Mouse (Mus musculus) embryonic facial prominence, embryonic 10.5 days (tissue): Measurements from ENCODE around the gene Nosip. TPM values are rescaled to one million over a fixed set of nuclear protein-coding genes. Genes with fewer than 3 reads are reported as not detected.

Experiments
- DNase-seq: peaks from one replicate; pipeline ENCODE4 v3.0.0-alpha.2; 2017; ENCODE audit warnings: low spot score
- H3K27ac ChIP-seq: fragments of 300-500 bp; sonication (generic); replicated peaks from 2 replicates; pipeline ENCODE4 v1.5.1; 2016; ENCODE audit warnings: mild to moderate bottlenecking
- H3K27me3 ChIP-seq: fragments of 300-500 bp; sonication (generic); replicated peaks from 2 replicates; pipeline ENCODE4 v1.6.1; 2016; ENCODE audit warnings: low read depth, mild to moderate bottlenecking; ENCODE audit not compliant: poor library complexity, severe bottlenecking
- H3K36me3 ChIP-seq: fragments of 300-500 bp; sonication (generic); replicated peaks from 2 replicates; pipeline ENCODE4 v1.6.1; 2016; ENCODE audit warnings: mild to moderate bottlenecking, moderate library complexity
- H3K4me1 ChIP-seq: fragments of 300-500 bp; sonication (generic); 2 replicates; pipeline ENCODE4 v1.6.1; 2016
- H3K4me3 ChIP-seq: fragments of 300-500 bp; sonication (generic); 2 replicates; pipeline ENCODE4 v1.5.1; 2016; ENCODE audit warnings: mild to moderate bottlenecking, moderate library complexity
- H3K9me3 ChIP-seq: fragments of 300-500 bp; sonication (generic); 2 replicates; pipeline ENCODE4 v1.6.1; 2016; ENCODE audit warnings: mild to moderate bottlenecking
- WGBS: fragments of 180-500 bp; shearing (Covaris S2); methylation state at CpG from one replicate; pipeline ENCODE4 v1.1.7; 2016; 5-methylcytosine and 5-hydroxymethylcytosine counted together
- polyA plus RNA-seq: library from polyadenylated mRNA; unstranded; fragments of >200 nt; fragmentation: Nextera tagmentation; extraction: Ambion mirVana; gene quantifications from 2 replicates; pipeline ENCODE4 v1.2.1, GENCODE M21; 2016

Gene Nosip
- polyA plus RNA-seq, 1 experiment from 2014 or later, result 70.8 TPM

DNA sequence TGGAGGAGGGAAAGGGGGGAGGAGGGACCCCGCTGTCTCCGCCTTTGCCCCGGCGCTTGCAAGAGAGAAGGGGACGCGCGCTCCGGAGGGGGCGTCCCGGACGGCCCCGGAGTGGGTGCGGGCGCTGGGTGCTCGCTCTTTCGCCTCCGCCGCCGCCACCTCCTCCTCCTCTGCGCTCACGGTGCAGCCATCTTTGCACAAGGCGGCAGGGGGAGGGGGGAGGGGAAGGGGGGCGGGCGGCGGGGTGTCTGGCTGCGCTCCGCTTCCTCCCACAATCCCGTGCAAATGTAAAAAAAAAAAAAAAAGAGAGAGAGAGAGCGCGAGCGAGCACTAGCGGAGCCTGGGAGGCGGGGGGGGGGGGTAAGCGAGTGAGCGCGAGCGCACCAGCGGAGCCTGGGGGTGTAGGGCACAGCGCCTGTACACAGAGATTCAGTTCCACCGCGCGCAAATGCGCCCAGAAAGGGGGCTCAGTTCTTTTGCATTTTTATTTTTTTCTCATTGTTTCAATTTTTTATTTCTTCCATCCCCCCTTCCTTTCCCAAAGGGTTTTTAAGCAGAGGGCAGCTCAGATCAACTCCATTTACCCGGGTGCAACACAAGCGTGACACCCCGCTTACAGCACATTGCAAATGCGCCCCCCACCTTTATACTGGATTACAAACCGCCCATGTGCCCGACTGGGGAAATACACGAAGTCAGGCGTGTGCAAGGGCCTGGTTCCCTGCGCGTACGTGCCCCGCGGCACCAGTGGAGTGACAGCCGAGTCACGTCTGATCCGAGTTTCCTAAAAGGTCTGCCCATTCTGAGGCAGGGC is 8.9 kb upstream of the Nosip start:
- WGBS, result under 1% methylated on average over 55 of the region's 59 CpGs
- no peaks in the 10 kb centered on the region for H3K27me3 ChIP-seq
- peaks cover 46% of the 10 kb centered on the region for H3K4me1 ChIP-seq
- no peaks in the 10 kb centered on the region for H3K9me3 ChIP-seq
- peaks cover 31% of the 10 kb centered on the region for H3K36me3 ChIP-seq
- H3K4me3 ChIP-seq, result peak overlapping the region; percentile 97
- DNase-seq, result peak; percentile 90
- H3K27ac ChIP-seq, result peak overlapping the region; percentile 99

- peaks cover 50% of the 10 kb centered on the region for H3K4me1 ChIP-seq
- H3K36me3 ChIP-seq, result peaks cover 24% of the 10 kb centered on the region
- under 1% methylated on average over 33 of the region's 33 CpGs for WGBS
Measured at GRCm38 (mm10) chr7:45053931-45054510, 8.2 kb upstream of the Nosip start.

GRCm38 (mm10) chr7:45056329-45056971 is 5.8 kb upstream of the Nosip start:
- Histone ChIP-seq H3K36me3 (no peaks in the 10 kb centered on the region), H3K4me1 (peaks cover 51% of the 10 kb centered on the region), H3K27me3 (no peaks in the 10 kb centered on the region), H3K9me3 (no peaks in the 10 kb centered on the region), H3K4me3 (0 out of 2 replicates have a peak overlapping the region, but pooled peaks have one; percentile 11), H3K27ac (peak overlapping the region; percentile 48)
- no peak for DNase-seq
- 64% methylated on average over 14 of the region's 14 CpGs for WGBS

More at GRCm38 (mm10) chr7:45053931-45054510, 8.2 kb upstream of the Nosip start:
- Histone ChIP-seq H3K27ac (peak overlapping the region; percentile 99), H3K9me3 (no peaks in the 10 kb centered on the region), H3K27me3 (no peaks in the 10 kb centered on the region), H3K4me3 (peak overlapping the region; percentile 97)
- DNase-seq, result peak; percentile 97

GRCm38 (mm10) chr7:45056972-45057348 is 5.3 kb upstream of the Nosip start:
- Histone ChIP-seq H3K27ac (peak overlapping the region; percentile 48), H3K36me3 (no peaks in the 10 kb centered on the region), H3K9me3 (no peaks in the 10 kb centered on the region), H3K27me3 (no peaks in the 10 kb centered on the region), H3K4me3 (no peak overlapping the region), H3K4me1 (peaks cover 51% of the 10 kb centered on the region)
- DNase-seq, result no peak

DNA sequence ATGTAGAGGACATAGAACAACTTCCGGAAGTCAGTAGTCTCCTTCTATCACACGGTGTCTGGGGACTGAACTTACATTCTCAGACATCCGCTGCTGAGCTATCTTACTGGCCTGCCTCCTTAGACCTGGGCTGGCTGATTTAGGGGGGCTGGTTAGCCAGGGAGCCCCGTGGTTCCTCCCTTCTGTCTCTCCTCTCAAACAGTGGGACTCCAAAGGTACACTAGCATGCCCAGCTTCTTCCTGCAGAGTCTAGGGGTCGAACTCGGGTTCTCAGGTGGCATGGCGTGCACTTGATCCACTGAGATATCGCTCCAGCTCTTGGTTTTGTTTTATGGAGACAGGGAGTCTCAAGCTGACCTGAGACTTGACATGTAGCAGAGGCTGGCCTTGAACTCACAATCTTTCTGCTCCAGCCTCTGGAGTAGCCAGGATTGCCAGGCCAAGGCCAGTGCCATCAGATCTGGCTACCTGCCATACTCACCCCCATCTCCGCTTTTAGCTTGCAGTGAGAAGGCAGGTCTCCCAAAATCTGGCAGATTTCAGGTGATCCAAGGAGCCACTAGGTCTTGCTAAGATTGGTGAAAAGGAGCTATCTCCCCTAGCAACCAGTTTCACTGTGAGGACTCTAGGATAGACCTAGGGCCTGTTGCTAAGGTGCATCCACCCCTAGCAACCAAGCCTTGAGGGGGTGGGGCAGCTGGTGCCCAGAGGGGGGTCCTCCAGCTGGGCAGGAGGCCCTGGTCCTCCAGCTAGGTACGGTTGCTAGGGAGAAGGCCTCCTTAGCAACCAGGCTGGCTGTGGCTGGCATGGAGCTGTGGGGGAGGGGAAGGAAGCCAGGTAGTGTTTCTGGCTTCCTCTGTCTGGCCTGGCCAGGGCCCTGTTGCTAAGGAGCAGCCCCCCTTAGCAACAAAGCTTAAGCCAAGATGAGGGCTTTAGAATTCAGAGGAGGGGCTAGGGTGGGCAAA is 3.3 kb upstream of the Nosip start:
- peak; percentile 73 for DNase-seq
- Histone ChIP-seq H3K9me3 (no peaks in the 10 kb centered on the region), H3K4me3 (peak overlapping the region; percentile 11; the same call in 1 of the 2 replicates), H3K36me3 (no peaks in the 10 kb centered on the region), H3K27ac (peak overlapping the region; percentile 75), H3K27me3 (no peaks in the 10 kb centered on the region), H3K4me1 (peaks cover 52% of the 10 kb centered on the region)
- 78% methylated on average over 10 of the region's 10 CpGs for WGBS

DNA sequence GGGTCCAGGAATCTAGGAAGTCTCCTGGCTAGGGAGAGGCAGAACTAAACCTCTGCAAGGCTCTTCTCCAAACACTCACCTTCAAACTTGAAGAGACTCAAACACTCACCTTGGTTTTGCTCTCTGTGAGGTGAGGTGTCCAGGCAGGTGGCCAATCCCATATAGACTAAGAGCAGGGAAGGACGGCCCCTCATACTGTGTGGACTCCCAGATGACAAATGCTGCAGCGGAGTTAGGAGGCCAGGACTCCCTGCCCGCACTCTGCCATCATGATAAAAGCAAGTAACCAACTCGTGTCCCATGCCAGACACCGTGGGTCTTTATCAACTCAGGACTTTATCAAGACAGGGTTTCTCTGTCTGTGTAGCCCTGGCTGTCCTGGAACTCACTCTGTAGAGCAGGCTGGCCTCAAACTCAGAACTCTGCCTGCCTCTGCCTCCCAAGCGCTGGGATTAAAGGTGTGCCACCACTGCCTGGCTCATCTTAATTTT is 1.6 kb upstream of the Nosip start:
- 91% methylated on average over 6 of the region's 6 CpGs for WGBS
- H3K27ac ChIP-seq, result peak overlapping the region; percentile 89
- DNase-seq, result no peak

DNA sequence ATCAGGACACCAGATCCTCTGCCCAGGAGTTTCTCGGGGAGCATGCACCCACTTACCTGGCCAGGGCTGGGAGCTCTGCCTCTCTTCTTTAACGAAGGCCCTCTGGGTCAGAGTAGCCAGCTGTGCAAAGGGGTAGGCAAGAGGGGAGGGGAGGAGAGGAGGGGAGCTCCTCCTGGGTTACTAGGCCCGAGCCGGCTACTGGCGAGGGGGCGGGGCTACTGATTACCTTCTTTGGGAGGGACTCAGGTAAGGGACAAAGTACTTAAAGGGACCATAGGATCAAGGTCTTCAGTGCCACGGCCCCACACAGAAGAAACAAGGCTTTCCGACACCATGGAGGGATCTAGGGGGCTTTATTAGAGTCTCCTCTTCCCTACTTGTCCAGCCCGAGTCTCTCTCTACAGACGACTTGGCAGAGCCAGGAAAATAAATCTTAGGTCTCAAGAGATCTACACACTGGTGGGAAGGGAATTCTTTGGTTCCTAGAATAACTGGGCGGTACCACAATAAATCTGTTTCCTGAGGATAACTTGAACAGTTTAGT is 625 bp upstream of the Nosip start:
- 17% methylated on average over 11 of the region's 11 CpGs for WGBS
- H3K36me3 ChIP-seq, result no peaks in the 10 kb centered on the region
- DNase-seq, result peak; percentile 46
- H3K4me3 ChIP-seq, result peak overlapping the region; percentile 73
- peak overlapping the region; percentile 89 for H3K27ac ChIP-seq
- no peaks in the 10 kb centered on the region for H3K9me3 ChIP-seq
- peaks cover 42% of the 10 kb centered on the region for H3K4me1 ChIP-seq
- no peaks in the 10 kb centered on the region for H3K27me3 ChIP-seq

More for the DNA sequence above, 1.6 kb upstream of the Nosip start:
- Histone ChIP-seq H3K36me3 (no peaks in the 10 kb centered on the region), H3K27me3 (no peaks in the 10 kb centered on the region), H3K9me3 (no peaks in the 10 kb centered on the region), H3K4me3 (peak overlapping the region; percentile 73; the same call in 1 of the 2 replicates), H3K4me1 (peaks cover 42% of the 10 kb centered on the region)

- WGBS, result 76% methylated on average over 4 of the region's 4 CpGs
- Histone ChIP-seq H3K4me3 (no peak overlapping the region), H3K27ac (no peak overlapping the region), H3K27me3 (no peaks in the 10 kb centered on the region), H3K9me3 (no peaks in the 10 kb centered on the region), H3K4me1 (peaks cover 8% of the 10 kb centered on the region), H3K36me3 (peaks cover 4% of the 10 kb centered on the region; the same call in 1 of the 2 replicates)
- no peak for DNase-seq
Measured at GRCm38 (mm10) chr7:45067190-45067999, 5.2 kb downstream of the Nosip start.

GRCm38 (mm10) chr7:45068000-45068318 is 5.7 kb downstream of the Nosip start:
- Histone ChIP-seq H3K9me3 (no peaks in the 10 kb centered on the region), H3K27ac (no peak overlapping the region), H3K4me1 (peaks cover 7% of the 10 kb centered on the region), H3K4me3 (no peak overlapping the region), H3K36me3 (peaks cover 4% of the 10 kb centered on the region; the same call in 1 of the 2 replicates), H3K27me3 (no peaks in the 10 kb centered on the region)
- peak; percentile 70 for DNase-seq
- 24% methylated on average over 5 of the region's 5 CpGs for WGBS

DNA sequence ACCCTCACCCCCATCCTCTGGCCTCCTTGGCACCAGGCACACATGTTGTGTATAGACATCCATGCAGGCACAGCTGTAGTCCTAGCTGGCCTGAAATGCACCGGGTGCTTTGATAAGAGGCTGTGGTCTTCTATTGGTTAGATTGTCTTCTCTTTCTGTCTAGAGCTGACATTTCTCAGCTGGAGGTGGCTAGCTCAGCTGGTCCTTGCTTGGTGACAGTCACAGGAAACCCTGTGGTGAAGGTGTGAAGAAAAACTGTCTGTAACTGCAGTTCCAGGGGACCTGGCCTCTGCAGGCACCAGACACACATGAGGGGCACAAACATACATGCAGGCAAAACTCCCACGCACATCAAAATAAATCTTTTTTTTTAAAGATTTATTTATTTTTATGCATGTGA is 7.4 kb downstream of the Nosip start:
- 92% methylated on average over 2 of the region's 2 CpGs for WGBS
- Histone ChIP-seq H3K9me3 (no peaks in the 10 kb centered on the region), H3K4me1 (no peaks in the 10 kb centered on the region), H3K36me3 (peaks cover 20% of the 10 kb centered on the region), H3K27ac (no peak overlapping the region), H3K27me3 (no peaks in the 10 kb centered on the region), H3K4me3 (no peak overlapping the region)
- no peak for DNase-seq

- Histone ChIP-seq H3K36me3 (peaks cover 46% of the 10 kb centered on the region), H3K9me3 (no peaks in the 10 kb centered on the region), H3K4me1 (no peaks in the 10 kb centered on the region), H3K4me3 (no peak overlapping the region), H3K27me3 (no peaks in the 10 kb centered on the region), H3K27ac (no peak overlapping the region)
- WGBS, result 82% methylated on average over 2 of the region's 2 CpGs
- no peak for DNase-seq
Measured at GRCm38 (mm10) chr7:45072230-45072629, 10.0 kb downstream of the Nosip start.
